Comparison of ENCODE assay signal across 24 mouse cellular contexts in the genomic region with DNA sequence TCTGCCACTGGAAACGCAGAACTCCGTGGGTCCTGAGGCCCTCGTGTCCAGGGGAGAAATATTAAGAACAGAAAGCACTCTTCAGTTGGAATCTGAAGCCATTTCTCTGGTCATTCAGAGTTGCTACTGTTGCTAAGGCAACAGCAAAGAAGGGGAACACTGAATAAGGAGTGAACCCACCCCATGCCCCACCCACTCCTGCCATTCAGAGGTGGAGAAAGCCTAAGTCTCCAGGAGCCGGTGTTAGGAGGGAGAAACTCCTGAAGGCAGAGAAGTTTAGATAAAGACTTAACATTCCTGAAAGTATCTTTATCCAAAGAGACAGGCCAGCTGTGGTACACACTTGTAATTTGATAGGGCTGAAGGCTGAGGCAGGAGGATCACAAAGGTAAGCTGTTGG. TPM values are rescaled to one million over a fixed set of nuclear protein-coding genes. Genes with fewer than 3 reads are reported as not detected.
DNase-seq lines count a peak whose midpoint lies in the region; TF ChIP-seq lines count a peak whose summit lies in the region.
"Had no signal": no experiment of that assay in that cellular context is flagged by ENCODE, and none has a peak within 500 bp of the region (broad histone marks: within the 10 kb centered on the region; RNA-seq: fewer than 3 reads in every experiment).

No protein-coding gene starts in this region.

- H3K36me3 ChIP-seq in E14TG2a.4 (ENCODE audit: insufficient read depth, low read length) (no peaks in the 10 kb centered on the region), ES-Bruce4 (ENCODE audit: control insufficient read depth, insufficient read depth, low read length, poor library complexity, severe bottlenecking) (no peaks in the 10 kb centered on the region)
- H3K36me3 ChIP-seq: embryonic facial prominence, embryonic 12.5 days; embryonic facial prominence, embryonic 15.5 days; forebrain, embryonic 12.5 days; forebrain, embryonic 15.5 days; heart, embryonic 12.5 days; heart, embryonic 15.5 days had no signal

- TF ChIP-seq CTCF in E14TG2a.4 (conservative IDR thresholded peaks at IDR 0.05; ENCODE audit: low read length) (no peak), ES-Bruce4 (IDR thresholded peaks at IDR 0.05; ENCODE audit: low read depth, low read length) (no peak)
- no peak for TF ChIP-seq CTCF in gastrocnemius, adult 2 months (IDR thresholded peaks at IDR 0.05)

- H3K27me3 ChIP-seq in E14TG2a.4 (ENCODE audit: insufficient read depth, low read length) (peaks cover 12% of the 10 kb centered on the region), ES-Bruce4 (ENCODE audit: control insufficient read depth, insufficient read depth, low read length, poor library complexity, severe bottlenecking) (no peaks in the 10 kb centered on the region)
- H3K27me3 ChIP-seq: embryonic facial prominence, embryonic 15.5 days; forebrain, embryonic 15.5 days; heart, embryonic 15.5 days had no signal

- H3K27ac ChIP-seq in ES-Bruce4 (ENCODE audit: insufficient read depth, low read length): peak overlapping the region; percentile 88
- no peak overlapping the region for H3K27ac ChIP-seq in gastrocnemius, adult 2 months
- H3K27ac ChIP-seq: embryonic facial prominence, embryonic 12.5 days; embryonic facial prominence, embryonic 15.5 days; forebrain, embryonic 12.5 days; forebrain, embryonic 15.5 days; heart, embryonic 15.5 days; hindbrain, embryonic 14.5 days; hindbrain, postnatal 0 days had no signal

- H3K4me1 ChIP-seq in E14TG2a.4 (replicated peaks; ENCODE audit: low read depth, low read length): peaks cover 44% of the 10 kb centered on the region
- peaks cover 2% of the 10 kb centered on the region for H3K4me1 ChIP-seq in ES-Bruce4 (ENCODE audit: control insufficient read depth, insufficient read depth, low read length)
- H3K4me1 ChIP-seq: heart, embryonic 12.5 days had no signal

- no peaks in the 10 kb centered on the region for H3K9me3 ChIP-seq in E14TG2a.4 (ENCODE audit: low read length)
- no peaks in the 10 kb centered on the region for H3K9me3 ChIP-seq in ES-Bruce4 (replicated peaks; ENCODE audit: control insufficient read depth, insufficient read depth, low read length, poor library complexity, severe bottlenecking)
- H3K9me3 ChIP-seq: embryonic facial prominence, embryonic 12.5 days; embryonic facial prominence, embryonic 15.5 days; forebrain, embryonic 12.5 days; forebrain, embryonic 15.5 days; heart, embryonic 12.5 days; heart, embryonic 15.5 days had no signal

- intact Hi-C loops in gastrocnemius, adult 2 months (cut with DNase I): no loop called here

- peak; percentile 98 for DNase-seq in R1 (ENCODE audit: low read depth, low spot score)
- no peak for DNase-seq in cerebellum, postnatal 10 days
- no peak for DNase-seq in heart, postnatal 4 days
- no peak for DNase-seq in gastrocnemius, adult 2 months
- DNase-seq: adrenal gland, adult 8-10 months; adrenal gland, postnatal 25 days; cerebellum, adult 18-20 months; cerebellum, adult 9-10 months; cerebellum, postnatal 25 days; gastrocnemius, postnatal 14 days; heart, adult 18-20 months; heart, postnatal 10 days; heart, postnatal 36 days; kidney, adult 18-20 months had no signal

- no peak overlapping the region for H3K9ac ChIP-seq in ES-Bruce4 (ENCODE audit: low read depth, poor library complexity, severe bottlenecking)
- H3K9ac ChIP-seq: embryonic facial prominence, embryonic 12.5 days; embryonic facial prominence, embryonic 15.5 days; forebrain, embryonic 12.5 days; forebrain, embryonic 15.5 days; heart, embryonic 12.5 days; heart, embryonic 15.5 days; hindbrain, embryonic 14.5 days had no signal

- TF ChIP-seq EP300 in ES-Bruce4 (IDR thresholded peaks at IDR 0.05; ENCODE audit: insufficient read depth, low read depth, low read length): no peak

- H3K4me3 ChIP-seq in E14TG2a.4 (replicated peaks; ENCODE audit: low read length) (peak overlapping the region; percentile 56), ES-Bruce4 (ENCODE audit: low read depth, low read length) (0 out of 2 replicates have a peak overlapping the region, but pooled peaks have one; percentile 39)
- no peak overlapping the region for H3K4me3 ChIP-seq in gastrocnemius, adult 2 months
- H3K4me3 ChIP-seq: embryonic facial prominence, embryonic 12.5 days; embryonic facial prominence, embryonic 15.5 days; forebrain, embryonic 12.5 days; forebrain, embryonic 15.5 days; heart, embryonic 12.5 days; heart, embryonic 15.5 days had no signal

- TF ChIP-seq POLR2A in ES-Bruce4 (IDR thresholded peaks at IDR 0.05; ENCODE audit: insufficient read depth, low read length): no peak

RNA-seq across cellular contexts. Expression of a gene that starts 6.2 kb away (rescaled TPM):
- 1.4 and 3.0 TPM in 2 replicates for polyA plus RNA-seq in ES-Bruce4 (2011; ENCODE audit: insufficient read depth, insufficient read length, low read depth, missing spikeins)
- total RNA-seq in heart, postnatal 4 days (2021): 1 to 10 TPM; 3.7 to 4.0 TPM
- 1 to 10 TPM in 1 of 2 experiments, under 1 TPM in 1; 0.86 to 1.3 TPM for total RNA-seq in gastrocnemius, adult 2 months (2021)

RNA-seq across cellular contexts. Expression of a gene that starts 20.0 kb away (rescaled TPM):
- polyA plus RNA-seq in ES-Bruce4 (2011; ENCODE audit: insufficient read depth, insufficient read length, low read depth, missing spikeins): 487 and 560 TPM in 2 replicates
- 100 to 1,000 TPM; 179 to 190 TPM for total RNA-seq in heart, postnatal 4 days (2021)
- 10 to 100 TPM; 13.2 to 16.2 TPM for total RNA-seq in gastrocnemius, adult 2 months (2021)

Comparison
In these comparisons a context has a peak if more than half of its experiments do, and no peak if none do; other contexts are left out.
1. RNA of a gene that starts 20.0 kb away (total RNA-seq): 179 to 190 TPM in heart, postnatal 4 days; 13.2 to 16.2 TPM in gastrocnemius, adult 2 months; every median in the first group is over 10 times any median in the second.